Mouse (Mus musculus): Measurements from ENCODE around the gene Shisa2.
"Not testable (repeated sequence)": the region's sequence is repeated elsewhere in the genome, so short reads cannot be mapped to it uniquely, and the experiment has no call there.

The Shisa2 gene

GRCm38 (mm10) chr14:59625158-59625805 is at the start of gene Shisa2:
Gene Shisa2, plus strand, starts transcription at chr14:59625308.
- peak; percentile 23 to 33 for DNase-seq (ENCODE audit: low spot score in 2 of 2)

GRCm38 (mm10) chr14:59576385-59576784 is 48.7 kb upstream of the Shisa2 start:
- DNase-seq (ENCODE audit: low spot score in 2 of 2) = no peak

- DNase-seq (ENCODE audit: low spot score in 2 of 2) = peak in 1 of 2 experiments; percentile 18
Measured at GRCm38 (mm10) chr14:59590614-59591013, 34.5 kb upstream of the Shisa2 start.

GRCm38 (mm10) chr14:59591901-59592300 is 33.2 kb upstream of the Shisa2 start:
- no peak for DNase-seq (ENCODE audit: low spot score in 2 of 2)

GRCm38 (mm10) chr14:59592593-59592992 is 32.5 kb upstream of the Shisa2 start:
- DNase-seq (ENCODE audit: low spot score in 2 of 2) = no peak

- DNase-seq (ENCODE audit: low spot score in 2 of 2) = no peak
Measured at GRCm38 (mm10) chr14:59594988-59595387, 30.1 kb upstream of the Shisa2 start.

- peak; percentile 88 to 92 for DNase-seq (ENCODE audit: low spot score in 2 of 2)
Measured at GRCm38 (mm10) chr14:59597398-59598259, 27.5 kb upstream of the Shisa2 start, which contains the start of gene Cdadc1. Gene Cdadc1, minus strand, starts transcription at chr14:59597959.

GRCm38 (mm10) chr14:59598260-59598627 is 26.9 kb upstream of the Shisa2 start:
- no peak for DNase-seq (ENCODE audit: low spot score in 2 of 2)

- no peak for DNase-seq (ENCODE audit: low spot score in 2 of 2)
Measured at GRCm38 (mm10) chr14:59604002-59604645, 21.0 kb upstream of the Shisa2 start.

- peak; percentile 48 for DNase-seq (ENCODE audit: low spot score in 2 of 2)
Measured at GRCm38 (mm10) chr14:59605671-59606353, 19.3 kb upstream of the Shisa2 start.

GRCm38 (mm10) chr14:59607021-59607420 is 18.1 kb upstream of the Shisa2 start:
- no peak for DNase-seq (ENCODE audit: low spot score in 2 of 2)

GRCm38 (mm10) chr14:59612920-59613625 is 12.0 kb upstream of the Shisa2 start:
- DNase-seq (ENCODE audit: low spot score in 2 of 2) = peak in 1 of 2 experiments; percentile 26

GRCm38 (mm10) chr14:59614149-59614548 is 11.0 kb upstream of the Shisa2 start:
- DNase-seq (ENCODE audit: low spot score in 2 of 2) = not testable (repeated sequence)

- DNase-seq (ENCODE audit: low spot score in 2 of 2) = no peak
Measured at GRCm38 (mm10) chr14:59616802-59617201, 8.3 kb upstream of the Shisa2 start.

GRCm38 (mm10) chr14:59624326-59624885 is 702 bp upstream of the Shisa2 start:
- DNase-seq (ENCODE audit: low spot score in 2 of 2) = no peak

GRCm38 (mm10) chr14:59625806-59626364 is 777 bp downstream of the Shisa2 start:
- DNase-seq (ENCODE audit: low spot score in 2 of 2) = no peak

- no peak for DNase-seq (ENCODE audit: low spot score in 2 of 2)
Measured at GRCm38 (mm10) chr14:59626711-59627110, 1.6 kb downstream of the Shisa2 start.

GRCm38 (mm10) chr14:59627142-59627680 is 2.1 kb downstream of the Shisa2 start:
- DNase-seq (ENCODE audit: low spot score in 2 of 2) = no peak

- DNase-seq (ENCODE audit: low spot score in 2 of 2) = no peak
Measured at GRCm38 (mm10) chr14:59627823-59628222, 2.7 kb downstream of the Shisa2 start.

- DNase-seq (ENCODE audit: low spot score in 2 of 2) = no peak
Measured at GRCm38 (mm10) chr14:59629308-59629707, 4.2 kb downstream of the Shisa2 start.

Measured in spleen, postnatal 36 days (tissue).